Mouse (Mus musculus): Measurements from ENCODE around the gene Olfr873.
"Not testable (repeated sequence)": the region's sequence is repeated elsewhere in the genome, so short reads cannot be mapped to it uniquely, and the experiment has no call there.

The Olfr873 gene

DNA sequence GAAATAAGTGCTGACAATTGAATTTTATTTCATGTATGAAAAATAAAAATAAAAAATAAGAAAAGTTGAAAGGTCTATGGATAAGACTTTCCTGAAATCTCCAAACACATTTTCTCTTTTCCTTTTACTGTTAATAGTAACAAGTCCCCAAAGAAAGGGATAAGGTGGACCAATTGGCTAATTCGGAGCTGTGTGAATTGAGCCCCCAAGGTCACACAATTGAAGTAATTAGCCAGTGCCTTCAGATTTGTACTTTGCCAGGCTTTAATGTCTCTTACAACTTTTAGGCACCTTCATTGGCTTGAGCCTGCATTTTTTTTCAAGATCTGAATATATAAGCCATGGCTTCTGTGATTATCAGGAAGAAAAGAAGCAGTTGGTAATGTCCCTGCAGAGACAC lies at the start of gene Olfr873:
TSS of gene Olfr873 (plus strand) at position 301 of the 400 bp plus-strand sequence.
- DNase-seq (ENCODE audit: low read depth), result no peak

DNA sequence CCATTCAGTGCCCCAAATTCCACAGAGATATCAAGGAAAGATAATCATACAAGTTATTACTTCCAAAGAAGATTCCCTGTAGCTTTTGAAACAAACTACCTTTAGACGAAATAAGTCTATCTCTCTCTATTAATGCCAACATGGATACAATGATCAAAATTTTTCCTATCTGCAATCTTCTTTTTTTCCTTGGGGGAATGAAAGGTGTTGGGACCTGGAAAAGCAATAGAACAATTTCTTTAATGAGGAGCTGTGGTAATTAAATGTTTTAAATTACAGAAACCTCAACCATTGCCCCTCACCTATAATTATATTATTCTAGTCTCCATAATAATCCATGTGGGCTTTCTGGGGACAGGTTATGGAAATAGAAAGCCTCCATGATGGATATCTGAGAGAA lies 16.3 kb upstream of the Olfr873 start, which contains the start of gene Olfr39:
TSS of gene Olfr39 (plus strand) at position 301 of the 400 bp plus-strand sequence.
- no peak for DNase-seq (ENCODE audit: low read depth)

DNA sequence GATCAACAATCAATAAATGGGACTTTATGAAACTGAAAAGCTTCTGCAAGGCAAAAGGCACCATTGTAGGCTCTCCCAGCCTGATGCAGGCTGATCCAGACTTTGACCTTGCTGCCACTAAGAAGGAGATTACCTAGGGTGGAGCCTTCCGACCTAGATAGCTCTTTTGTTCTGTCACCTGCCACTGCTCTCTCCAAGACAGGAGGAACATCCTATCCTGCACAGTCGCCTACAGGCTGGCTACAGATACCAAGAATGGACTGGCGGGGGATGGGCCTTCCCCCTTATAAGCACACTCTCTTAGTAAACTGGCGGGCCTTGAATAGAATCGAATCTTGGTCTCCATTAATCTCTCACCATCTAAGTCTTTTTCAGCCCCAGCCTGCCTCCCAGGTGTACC lies 2.8 kb upstream of the Olfr873 start:
- not testable (repeated sequence) for DNase-seq (ENCODE audit: low read depth)

DNA sequence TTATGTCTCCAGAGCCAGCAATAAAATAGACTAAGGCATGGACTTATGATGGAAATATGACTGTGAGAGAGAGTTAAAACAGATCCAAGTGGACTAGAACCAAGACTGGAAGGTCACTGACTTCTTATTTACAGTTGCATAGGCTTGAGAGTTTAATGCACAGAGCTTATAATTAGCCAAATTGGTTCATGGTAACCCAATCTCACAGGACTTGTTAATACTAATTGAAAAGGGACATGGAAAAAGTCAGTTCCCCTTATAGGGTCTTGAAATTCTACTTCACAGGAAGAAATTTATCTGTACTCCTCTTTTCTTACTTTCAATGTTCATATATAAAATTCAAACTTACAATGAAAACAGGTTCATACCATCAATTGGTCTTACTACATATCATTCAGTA lies 37.7 kb downstream of the Olfr873 start, which contains the start of gene Olfr18:
TSS of gene Olfr18 (minus strand) at position 101 of the 400 bp plus-strand sequence.
- DNase-seq (ENCODE audit: low read depth), result no peak

DNA sequence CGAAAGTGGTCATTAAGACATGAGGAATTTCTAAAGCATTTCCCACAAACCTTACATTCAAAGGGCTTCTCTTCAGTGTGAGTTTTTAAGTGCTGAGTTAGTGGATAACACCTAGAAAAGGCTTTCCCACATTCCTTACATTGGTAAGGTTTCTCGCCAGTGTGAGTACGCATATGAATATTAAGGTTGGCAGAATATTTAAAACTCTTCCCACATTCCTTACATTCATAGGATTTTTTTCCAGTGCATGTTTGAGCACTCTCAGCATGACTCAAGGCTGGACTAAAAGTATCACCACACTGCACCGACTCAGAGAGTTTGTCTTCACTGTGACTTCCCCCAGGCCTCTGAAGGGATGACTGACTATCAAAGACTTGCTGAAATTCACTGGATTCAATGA lies 50.2 kb downstream of the Olfr873 start:
- no peak for DNase-seq (ENCODE audit: low read depth)

Data from 416B (cell line).